Mouse (Mus musculus) MEL-GATA-1-ER (cell line): ENCODE measurements around the gene Kank3.
"Not testable (repeated sequence)": the region's sequence is repeated elsewhere in the genome, so short reads cannot be mapped to it uniquely, and the experiment has no call there.

Experiments used
- DNase-seq: peaks from one replicate; pipeline ENCODE4 v3.0.0-alpha.2; 2012; ENCODE audit warnings: low read depth; ENCODE audit errors: extremely low read depth

Gene Kank3

GRCm38 (mm10) chr17:33807181-33807888, 3.0 kb upstream of the Kank3 start:
- DNase-seq = no peak

GRCm38 (mm10) chr17:33808192-33808591, 2.1 kb upstream of the Kank3 start:
- no peak for DNase-seq

- no peak for DNase-seq
These were observed 810 bp downstream of the Kank3 start for GRCm38 (mm10) chr17:33811142-33811516.

GRCm38 (mm10) chr17:33812475-33812874, 2.2 kb downstream of the Kank3 start:
- no peak for DNase-seq

GRCm38 (mm10) chr17:33812990-33813389, 2.7 kb downstream of the Kank3 start:
- DNase-seq = no peak

GRCm38 (mm10) chr17:33815399-33815798, 5.1 kb downstream of the Kank3 start:
- no peak for DNase-seq

- no peak for DNase-seq
These were observed 6.3 kb downstream of the Kank3 start for GRCm38 (mm10) chr17:33816612-33817011.

- peak; percentile 87 for DNase-seq
These were observed 7.1 kb downstream of the Kank3 start for GRCm38 (mm10) chr17:33817184-33817968.

GRCm38 (mm10) chr17:33817969-33818643, 7.8 kb downstream of the Kank3 start:
- DNase-seq = no peak

- no peak for DNase-seq
These were observed 12.2 kb downstream of the Kank3 start for GRCm38 (mm10) chr17:33822436-33822959.

- not testable (repeated sequence) for DNase-seq
These were observed 12.9 kb downstream of the Kank3 start for GRCm38 (mm10) chr17:33823171-33823570.

- DNase-seq = peak; percentile 82
These were observed 14.0 kb downstream of the Kank3 start, which contains the start of the genes Rps28 and Ndufa7 for GRCm38 (mm10) chr17:33824084-33824996. Gene Rps28, minus strand, starts transcription at chr17:33824562. Gene Ndufa7, plus strand, starts transcription at chr17:33824572.

GRCm38 (mm10) chr17:33824997-33825330, 14.6 kb downstream of the Kank3 start:
- DNase-seq = not testable (repeated sequence)

GRCm38 (mm10) chr17:33825462-33825861, 15.1 kb downstream of the Kank3 start:
- no peak for DNase-seq

- DNase-seq = peak; percentile 54
These were observed 16.5 kb downstream of the Kank3 start for GRCm38 (mm10) chr17:33826850-33827249.

- DNase-seq = no peak
These were observed 18.6 kb downstream of the Kank3 start for GRCm38 (mm10) chr17:33828892-33829291.

GRCm38 (mm10) chr17:33829561-33829960, 19.2 kb downstream of the Kank3 start:
- DNase-seq = no peak

- peak; percentile 79 for DNase-seq
These were observed 32.9 kb downstream of the Kank3 start, which contains the start of gene Cd320 for GRCm38 (mm10) chr17:33842966-33843795. Gene Cd320, plus strand, starts transcription at chr17:33843091.

- no peak for DNase-seq
These were observed 33.9 kb downstream of the Kank3 start for GRCm38 (mm10) chr17:33844196-33844595.

GRCm38 (mm10) chr17:33848139-33848538, 37.8 kb downstream of the Kank3 start:
- DNase-seq = no peak
